Mouse (Mus musculus) midbrain, embryonic 10.5 days (tissue): Measurements from ENCODE around the gene Slc22a15. TPM values are rescaled to one million over a fixed set of nuclear protein-coding genes. Genes with fewer than 3 reads are reported as not detected.

Source experiments
- DNase-seq: peaks from one replicate; pipeline ENCODE4 v3.0.0-alpha.2; 2017; ENCODE audit warnings: low spot score
- H3K27ac ChIP-seq: fragments of 300-500 bp; sonication (generic); replicated peaks from 2 replicates; pipeline ENCODE4 v1.5.1; 2016; ENCODE audit warnings: mild to moderate bottlenecking
- H3K27me3 ChIP-seq: fragments of 300-500 bp; sonication (generic); 2 replicates; pipeline ENCODE4 v1.6.1; 2016; ENCODE audit warnings: low read depth, mild to moderate bottlenecking; ENCODE audit not compliant: poor library complexity, severe bottlenecking
- H3K36me3 ChIP-seq: fragments of 300-500 bp; sonication (generic); 2 replicates; pipeline ENCODE4 v1.6.1; 2016; ENCODE audit warnings: mild to moderate bottlenecking, moderate library complexity
- H3K4me1 ChIP-seq: fragments of 300-500 bp; sonication (generic); 2 replicates; pipeline ENCODE4 v1.6.1; 2016
- H3K4me3 ChIP-seq: fragments of 300-500 bp; sonication (generic); 2 replicates; pipeline ENCODE4 v1.5.1; 2016; ENCODE audit warnings: mild to moderate bottlenecking, moderate library complexity
- H3K9me3 ChIP-seq: fragments of 300-500 bp; sonication (generic); replicated peaks from 2 replicates; pipeline ENCODE4 v1.6.1; 2016; ENCODE audit warnings: mild to moderate bottlenecking
- WGBS: fragments of 180-500 bp; shearing (Covaris S2); methylation state at CpG from one replicate; pipeline ENCODE4 v1.1.7; 2016; 5-methylcytosine and 5-hydroxymethylcytosine counted together
- polyA plus RNA-seq: library from polyadenylated mRNA; unstranded; fragments of >200 nt; fragmentation: Nextera tagmentation; extraction: Ambion mirVana; gene quantifications from 2 replicates; pipeline ENCODE4 v1.2.1, GENCODE M21; 2016

Slc22a15 gene
- polyA plus RNA-seq, 1 experiment from 2014 or later = 3.7 TPM

- peaks cover 26% of the 10 kb centered on the region for H3K4me1 ChIP-seq
Measured at GRCm38 (mm10) chr3:101878136-101878535, 46.1 kb downstream of the Slc22a15 start.

DNA sequence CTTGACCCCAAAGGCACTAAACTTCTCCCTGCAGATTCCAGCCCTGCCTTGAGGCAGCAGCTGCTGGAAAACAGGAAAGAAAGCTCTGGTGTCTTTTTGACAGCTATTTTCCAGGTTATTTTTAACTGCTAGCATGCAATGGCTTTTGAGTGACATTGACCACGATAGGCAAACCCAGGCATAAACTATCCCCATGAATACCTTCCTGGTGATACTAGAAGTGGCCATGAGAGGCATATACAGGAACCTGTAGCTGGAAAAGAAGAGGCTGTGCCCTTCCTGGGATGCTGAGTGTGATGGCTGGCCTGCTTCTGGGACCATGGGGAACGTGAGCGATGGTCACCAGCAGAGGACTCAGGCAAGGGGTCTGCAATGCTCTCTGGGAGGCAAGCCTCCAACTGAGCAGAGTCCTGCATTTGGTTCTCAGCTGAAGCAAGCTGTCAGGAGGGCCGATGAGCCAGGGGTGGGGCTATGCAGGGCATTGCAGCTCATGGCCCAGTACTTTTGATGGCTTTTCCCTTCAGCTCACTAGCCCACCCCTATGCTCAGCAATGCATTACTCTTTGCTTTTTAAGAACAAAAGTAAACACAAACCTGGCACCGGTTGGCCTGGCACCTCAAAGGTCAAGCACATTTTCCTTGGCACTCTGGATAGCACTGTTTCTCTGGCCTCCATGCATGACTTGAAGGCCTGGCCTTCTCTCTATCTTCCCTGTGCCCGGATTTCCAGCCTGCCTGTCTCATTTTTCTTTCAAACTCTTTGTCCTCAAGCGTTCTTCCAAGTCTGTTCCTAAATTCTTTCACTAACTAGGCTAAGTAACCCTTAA, 47.6 kb downstream of the Slc22a15 start:
- H3K4me3 ChIP-seq = no peak overlapping the region
- no peak for DNase-seq
- peaks cover 24% of the 10 kb centered on the region for H3K27me3 ChIP-seq
- 75% methylated on average over 7 of the region's 7 CpGs for WGBS
- H3K36me3 ChIP-seq = 0 out of 2 replicates have a peak, but pooled peaks cover 4% of the 10 kb centered on the region
- H3K4me1 ChIP-seq = peaks cover 26% of the 10 kb centered on the region
- H3K9me3 ChIP-seq = no peaks in the 10 kb centered on the region
- H3K27ac ChIP-seq = peak overlapping the region; percentile 15; the same call in 1 of the 2 replicates

More at GRCm38 (mm10) chr3:101878136-101878535, 46.1 kb downstream of the Slc22a15 start:
- H3K27me3 ChIP-seq = peaks cover 24% of the 10 kb centered on the region
- no peak for DNase-seq
- WGBS = 19% methylated on average over 5 of the region's 5 CpGs
- H3K4me3 ChIP-seq = no peak overlapping the region
- no peaks in the 10 kb centered on the region for H3K9me3 ChIP-seq
- 0 out of 2 replicates have a peak, but pooled peaks cover 4% of the 10 kb centered on the region for H3K36me3 ChIP-seq
- H3K27ac ChIP-seq = no peak overlapping the region

DNA sequence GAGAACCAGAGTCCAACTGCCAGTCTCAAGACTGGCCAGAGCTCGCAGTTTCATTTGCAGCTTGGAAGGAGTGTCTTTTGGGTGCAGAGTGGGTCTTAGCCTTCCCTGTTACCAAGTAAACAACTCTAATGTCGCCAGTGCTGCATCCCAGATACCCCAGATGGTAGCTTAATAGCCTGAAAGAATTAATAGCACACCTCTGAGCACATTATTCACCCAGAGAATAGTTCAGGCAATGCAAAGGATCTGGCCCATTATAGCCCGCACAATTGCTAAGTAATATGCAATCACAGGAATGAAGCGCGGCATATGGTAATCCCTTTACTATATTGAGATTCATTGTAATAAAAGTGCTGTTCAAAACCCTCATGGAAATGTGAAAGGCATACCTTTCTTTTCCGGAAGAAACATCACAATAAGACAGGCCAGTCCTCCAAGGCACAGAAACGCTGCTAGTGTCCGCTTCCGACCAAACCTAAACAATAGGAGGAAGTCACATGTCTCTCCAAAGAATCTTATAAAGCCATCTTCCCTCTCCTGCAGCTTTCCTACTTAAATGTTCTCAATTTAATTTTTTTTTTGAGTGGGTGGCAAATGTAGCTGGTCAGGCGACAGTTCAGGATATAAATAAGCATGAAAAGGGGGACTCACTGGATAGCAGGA, 48.9 kb downstream of the Slc22a15 start:
- Histone ChIP-seq H3K36me3 (0 out of 2 replicates have a peak, but pooled peaks cover 4% of the 10 kb centered on the region), H3K9me3 (no peaks in the 10 kb centered on the region), H3K4me3 (no peak overlapping the region), H3K27ac (no peak overlapping the region), H3K4me1 (peaks cover 26% of the 10 kb centered on the region), H3K27me3 (peaks cover 23% of the 10 kb centered on the region)
- 74% methylated on average over 10 of the region's 10 CpGs for WGBS
- no peak for DNase-seq

DNA sequence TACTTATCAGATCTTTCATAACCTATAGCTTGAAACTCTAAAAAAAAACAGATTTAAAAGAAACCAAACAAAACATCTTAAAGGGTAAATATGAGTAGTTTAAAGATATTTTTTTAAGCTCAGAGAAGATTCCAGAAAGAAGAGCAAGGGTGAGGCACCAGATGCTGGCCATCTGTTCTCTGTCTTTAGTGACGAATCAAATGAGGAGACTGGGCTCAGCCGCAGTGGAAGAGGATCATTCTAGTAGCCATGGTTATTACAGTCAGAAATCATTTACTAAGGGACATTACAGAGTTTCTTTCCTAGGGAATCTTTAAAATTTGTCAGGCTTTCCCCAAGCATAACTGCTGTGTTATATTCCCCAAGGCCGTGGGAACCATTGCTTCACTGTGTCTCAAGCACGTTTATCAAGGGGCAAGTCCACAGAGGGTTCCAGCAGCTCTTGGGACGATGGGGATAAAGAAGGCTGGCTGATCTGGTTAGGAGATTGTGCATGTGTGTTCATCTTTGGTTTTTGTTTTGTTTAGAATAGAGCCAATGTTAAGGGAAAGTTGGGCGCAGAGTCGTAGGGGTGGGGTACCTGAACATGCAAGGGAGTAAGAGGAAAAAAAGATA, 51.1 kb downstream of the Slc22a15 start:
- 87% methylated on average over 7 of the region's 7 CpGs for WGBS
- peaks cover 21% of the 10 kb centered on the region for H3K4me1 ChIP-seq
- peaks cover 8% of the 10 kb centered on the region for H3K27me3 ChIP-seq
- no peaks in the 10 kb centered on the region for H3K9me3 ChIP-seq
- H3K4me3 ChIP-seq = no peak overlapping the region
- no peak overlapping the region for H3K27ac ChIP-seq
- 0 out of 2 replicates have a peak, but pooled peaks cover 4% of the 10 kb centered on the region for H3K36me3 ChIP-seq
- DNase-seq = no peak

GRCm38 (mm10) chr3:101871951-101872350, 52.3 kb downstream of the Slc22a15 start:
- Histone ChIP-seq H3K9me3 (no peaks in the 10 kb centered on the region), H3K4me1 (peaks cover 15% of the 10 kb centered on the region), H3K27me3 (peaks cover 8% of the 10 kb centered on the region), H3K4me3 (no peak overlapping the region), H3K27ac (no peak overlapping the region), H3K36me3 (no peaks in the 10 kb centered on the region)
- DNase-seq = no peak
- WGBS = 91% methylated on average over 9 of the region's 9 CpGs

DNA sequence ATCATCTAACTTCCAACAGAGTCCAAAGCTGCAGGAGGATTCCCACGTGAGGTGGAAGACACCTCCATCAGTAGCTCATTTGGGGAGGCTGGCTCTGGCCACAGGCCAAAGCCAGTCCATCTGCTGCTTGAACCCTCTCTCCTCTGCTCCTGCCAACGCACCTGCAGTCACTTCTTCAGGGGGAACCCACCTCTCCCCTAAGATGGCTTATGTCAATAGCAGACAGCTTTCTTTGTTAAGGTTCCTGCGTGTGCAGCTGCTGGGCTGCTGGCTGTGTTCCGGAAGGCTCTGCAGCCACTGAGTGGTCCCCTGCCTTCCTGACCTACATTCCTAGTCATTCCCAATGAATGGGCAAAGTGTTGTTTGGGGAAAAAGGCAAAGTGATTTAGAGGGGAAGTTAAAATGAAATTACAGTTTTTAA, 57.2 kb downstream of the Slc22a15 start:
- H3K4me1 ChIP-seq = no peaks in the 10 kb centered on the region
- peaks cover 8% of the 10 kb centered on the region; the same call in 1 of the 2 replicates for H3K36me3 ChIP-seq
- H3K27me3 ChIP-seq = no peaks in the 10 kb centered on the region
- DNase-seq = no peak
- no peak overlapping the region for H3K4me3 ChIP-seq
- WGBS = 82% methylated on average over 4 of the region's 4 CpGs
- no peaks in the 10 kb centered on the region for H3K9me3 ChIP-seq
- no peak overlapping the region for H3K27ac ChIP-seq

- Histone ChIP-seq H3K4me1 (peaks cover 6% of the 10 kb centered on the region), H3K27me3 (no peaks in the 10 kb centered on the region), H3K36me3 (peaks cover 8% of the 10 kb centered on the region; the same call in 1 of the 2 replicates), H3K4me3 (no peak overlapping the region), H3K27ac (no peak overlapping the region), H3K9me3 (no peaks in the 10 kb centered on the region)
- 85% methylated on average over 3 of the region's 3 CpGs for WGBS
- no peak for DNase-seq
Measured at GRCm38 (mm10) chr3:101861856-101862255, 62.4 kb downstream of the Slc22a15 start.

- Histone ChIP-seq H3K4me1 (peaks cover 6% of the 10 kb centered on the region), H3K27ac (no peak overlapping the region), H3K4me3 (no peak overlapping the region), H3K27me3 (no peaks in the 10 kb centered on the region), H3K9me3 (no peaks in the 10 kb centered on the region), H3K36me3 (peaks cover 8% of the 10 kb centered on the region; the same call in 1 of the 2 replicates)
- no peak for DNase-seq
- 84% methylated on average over 7 of the region's 7 CpGs for WGBS
Measured at GRCm38 (mm10) chr3:101860151-101860550, 64.1 kb downstream of the Slc22a15 start.

DNA sequence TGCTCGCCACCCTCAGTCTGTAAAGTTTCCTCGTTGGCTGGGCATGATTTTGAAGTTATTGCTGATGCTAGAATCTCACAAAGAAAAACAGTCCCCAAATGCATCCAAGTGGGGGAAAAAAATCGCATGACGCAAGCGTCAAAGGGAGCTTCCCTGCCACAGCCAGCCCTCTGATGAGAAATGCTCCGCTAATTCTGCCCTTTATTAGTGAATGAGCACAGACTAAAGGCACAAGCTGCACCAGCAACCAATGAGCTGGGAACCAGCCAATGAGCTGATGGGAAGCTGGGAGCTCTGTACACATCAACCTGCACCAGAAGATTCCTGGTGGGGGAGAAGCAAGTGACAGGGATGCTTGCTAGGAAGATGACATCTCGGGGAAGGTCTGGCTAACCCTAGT, 64.5 kb downstream of the Slc22a15 start:
- WGBS = 69% methylated on average over 7 of the region's 7 CpGs
- H3K4me1 ChIP-seq = peaks cover 6% of the 10 kb centered on the region
- no peak for DNase-seq
- H3K9me3 ChIP-seq = no peaks in the 10 kb centered on the region
- no peaks in the 10 kb centered on the region for H3K27me3 ChIP-seq
- no peak overlapping the region for H3K27ac ChIP-seq
- H3K36me3 ChIP-seq = peaks cover 8% of the 10 kb centered on the region; the same call in 1 of the 2 replicates
- no peak overlapping the region for H3K4me3 ChIP-seq

DNA sequence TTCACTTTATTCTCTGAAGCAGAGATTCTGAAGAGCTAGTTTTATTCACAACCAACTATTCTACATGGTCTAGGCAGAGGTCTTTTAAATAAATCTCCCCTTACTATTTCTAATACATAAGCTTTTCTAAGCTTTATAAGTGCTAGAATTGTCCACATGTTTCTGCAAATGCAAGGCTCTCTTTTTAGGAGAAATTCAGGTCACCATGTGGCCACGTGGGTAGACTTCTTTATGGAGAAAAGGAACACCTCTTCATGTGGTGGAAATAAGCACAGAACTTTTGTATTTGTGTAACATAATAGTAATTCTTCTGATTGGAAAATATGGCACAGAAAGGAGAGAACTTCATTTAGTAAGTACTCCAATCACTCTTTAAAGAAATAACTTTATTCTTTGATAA, 70.2 kb downstream of the Slc22a15 start:
- Histone ChIP-seq H3K4me3 (no peak overlapping the region), H3K4me1 (no peaks in the 10 kb centered on the region), H3K9me3 (no peaks in the 10 kb centered on the region), H3K36me3 (no peaks in the 10 kb centered on the region), H3K27ac (no peak overlapping the region), H3K27me3 (no peaks in the 10 kb centered on the region)
- no peak for DNase-seq
- WGBS = 75% methylated on average over 1 of the region's 1 CpGs

DNA sequence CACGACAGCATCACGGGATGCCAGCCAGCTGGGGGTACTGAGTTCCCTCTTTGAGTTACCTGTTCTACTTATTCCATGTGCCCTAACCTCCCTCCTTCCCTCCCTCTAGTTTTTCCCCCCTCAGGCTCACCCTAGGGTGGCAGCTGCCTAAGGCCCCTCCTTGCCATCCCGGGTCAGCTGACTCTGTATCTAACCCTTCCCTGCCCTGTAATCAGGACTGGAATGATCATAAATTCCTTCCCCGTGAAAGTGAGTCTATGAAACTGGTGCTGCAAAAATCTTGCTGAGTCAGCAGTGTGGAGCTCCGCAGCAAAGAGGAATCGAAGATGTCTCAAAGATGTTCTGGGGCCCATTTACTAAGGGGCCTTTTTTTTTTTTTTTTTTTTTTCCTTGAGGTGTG, 72.9 kb downstream of the Slc22a15 start:
- H3K36me3 ChIP-seq = no peaks in the 10 kb centered on the region
- H3K4me3 ChIP-seq = no peak overlapping the region
- DNase-seq = no peak
- no peak overlapping the region for H3K27ac ChIP-seq
- WGBS = 84% methylated on average over 6 of the region's 6 CpGs
- no peaks in the 10 kb centered on the region for H3K27me3 ChIP-seq
- no peaks in the 10 kb centered on the region for H3K9me3 ChIP-seq
- no peaks in the 10 kb centered on the region for H3K4me1 ChIP-seq

DNA sequence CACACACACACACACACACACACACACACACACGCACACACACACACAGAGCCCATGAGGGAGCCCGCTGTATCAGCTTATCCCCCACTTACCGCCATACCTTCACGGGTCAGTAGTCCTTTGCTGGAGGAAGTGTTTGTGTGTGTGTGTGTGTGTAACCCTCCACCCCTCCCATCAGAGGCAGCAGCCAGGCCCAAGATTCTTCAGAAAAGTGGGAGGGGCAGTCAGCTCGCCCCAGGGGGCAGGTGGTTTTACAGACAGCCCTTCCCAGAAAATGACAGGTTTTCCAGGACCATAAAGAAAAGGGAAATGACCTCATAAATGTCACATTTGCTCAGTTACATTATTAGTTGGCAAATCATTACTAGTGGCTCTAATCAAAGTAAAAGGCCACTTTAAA, 75.4 kb downstream of the Slc22a15 start, which contains the start of gene Mab21l3:
TSS of gene Mab21l3 (minus strand) at position 144 of the 400 bp plus-strand sequence.
- H3K9me3 ChIP-seq = no peaks in the 10 kb centered on the region
- no peak within 1 kb of the TSS for H3K4me3 ChIP-seq
- WGBS = 79% methylated on average over 5 of the region's 5 CpGs
- DNase-seq = no peak
- H3K36me3 ChIP-seq = no peaks in the 10 kb centered on the region
- H3K4me1 ChIP-seq = no peaks in the 10 kb centered on the region
- H3K27ac ChIP-seq = no peak within 1 kb of the TSS
- no peaks in the 10 kb centered on the region for H3K27me3 ChIP-seq
